Mouse (Mus musculus): ENCODE measurements around the gene Arl6.

DNA sequence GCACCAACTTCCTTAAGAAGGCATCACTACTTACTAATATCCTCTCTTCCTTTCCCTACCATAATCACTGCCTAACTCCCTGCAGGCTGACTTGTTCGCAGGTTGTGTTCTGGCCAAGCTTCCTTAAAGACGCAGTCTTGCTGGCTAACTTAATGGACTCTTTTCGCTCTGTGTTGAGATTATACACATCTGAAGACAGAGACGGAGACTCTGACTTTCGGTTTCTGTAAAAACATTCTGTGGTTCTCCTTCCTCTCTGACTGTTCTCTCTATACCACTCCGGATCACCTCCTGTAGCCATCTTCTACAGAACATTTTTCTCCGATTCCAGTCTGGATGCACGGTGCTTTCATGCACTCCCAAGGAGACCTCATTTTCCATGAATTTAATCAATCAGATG lies 68.4 kb downstream of the Arl6 start:
- no peak for TF ChIP-seq POLR2A (IDR thresholded peaks at IDR 0.05; ENCODE audit: borderline replicate concordance, low read depth, low read length)
- TF ChIP-seq CTCF (IDR thresholded peaks at IDR 0.05; ENCODE audit: low read depth, low read length), result no peak

Data from bone marrow macrophage, adult 2 months (primary cell).